Mouse (Mus musculus) liver, embryonic 11.5 days (tissue): Measurements from ENCODE around the gene Oma1. TPM values are rescaled to one million over a fixed set of nuclear protein-coding genes. Genes with fewer than 3 reads are reported as not detected.

Experiments
- ATAC-seq: fragments of 200-750 bp; cut with Nextera tagmentation; replicated peaks from 2 replicates; pipeline ENCODE4 v1.8.0; 2017; ENCODE audit warnings: moderate number of reproducible peaks, mild to moderate bottlenecking, moderate TSS enrichment, moderate library complexity; ENCODE audit not compliant: low FRiP score
- DNase-seq: peaks from one replicate; pipeline ENCODE4 v3.0.0-alpha.2; 2017; ENCODE audit warnings: low spot score
- H3K27ac ChIP-seq: fragments of 300-500 bp; sonication (generic); 2 replicates; pipeline ENCODE4 v1.5.1; 2014; ENCODE audit warnings: mild to moderate bottlenecking, low read depth, low read length, control low read depth
- H3K27me3 ChIP-seq: fragments of 300-500 bp; sonication (generic); replicated peaks from 2 replicates; pipeline ENCODE4 v1.6.1; 2014; ENCODE audit warnings: low read length, mixed read lengths; ENCODE audit not compliant: control insufficient read depth, insufficient read depth
- H3K36me3 ChIP-seq: fragments of 300-500 bp; sonication (generic); 2 replicates; pipeline ENCODE4 v1.6.1; 2014; ENCODE audit warnings: mild to moderate bottlenecking, low read length, moderate library complexity, mixed read lengths; ENCODE audit not compliant: control insufficient read depth, insufficient read depth
- H3K4me1 ChIP-seq: fragments of 300-500 bp; sonication (generic); replicated peaks from 2 replicates; pipeline ENCODE4 v1.6.1; 2014; ENCODE audit warnings: low read length, mixed read lengths; ENCODE audit not compliant: control insufficient read depth, insufficient read depth
- H3K4me2 ChIP-seq: fragments of 300-500 bp; sonication (generic); 2 replicates; pipeline ENCODE4 v1.6.1; 2014; ENCODE audit warnings: mild to moderate bottlenecking, control low read depth, moderate library complexity
- H3K4me3 ChIP-seq: fragments of 300-500 bp; sonication (generic); 2 replicates; pipeline ENCODE4 v1.5.1; 2014; ENCODE audit warnings: low read depth, low read length, control low read depth
- H3K9ac ChIP-seq: fragments of 300-500 bp; sonication (generic); 2 replicates; pipeline ENCODE4 v1.6.1; 2014; ENCODE audit warnings: low read depth, low read length, control low read depth
- H3K9me3 ChIP-seq: fragments of 300-500 bp; sonication (generic); 2 replicates; pipeline ENCODE4 v1.6.1; 2016; ENCODE audit warnings: low read length, inconsistent platforms, mixed read lengths; ENCODE audit not compliant: control insufficient read depth
- WGBS: fragments of 180-500 bp; shearing (Covaris S2); extraction: QIAGEN DNeasy Blood & Tissue Kit; methylation state at CpG from one replicate; pipeline ENCODE4 v1.1.7; 2014; 5-methylcytosine and 5-hydroxymethylcytosine counted together
- polyA plus RNA-seq: library from polyadenylated mRNA; unstranded; fragments of >200 nt; fragmentation: Nextera tagmentation; extraction: Ambion mirVana; gene quantifications from 2 replicates; pipeline ENCODE4 v1.2.1, GENCODE M21; 2014

Gene Oma1
- polyA plus RNA-seq, 1 experiment from 2014 or later, result 23.5 TPM

DNA sequence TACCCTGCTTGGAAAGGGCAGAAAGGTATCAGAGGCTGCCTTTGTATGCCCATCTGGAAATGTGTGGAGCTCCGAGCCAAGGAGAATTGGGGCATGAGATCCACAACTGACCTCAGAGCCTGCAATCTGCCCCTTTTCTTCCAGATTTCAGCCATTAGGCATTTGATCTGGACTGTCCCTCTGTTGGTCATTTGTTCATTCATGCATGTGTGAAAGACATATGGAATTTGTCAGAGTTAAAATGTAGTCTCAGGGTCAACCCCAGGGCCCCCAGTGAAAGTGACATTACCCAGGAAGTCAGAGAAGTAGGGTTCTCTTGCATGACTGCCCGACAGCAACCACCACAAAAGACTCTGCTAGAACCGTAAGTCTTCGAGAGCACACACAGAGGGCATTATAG lies 89.0 kb downstream of the Oma1 start:
- H3K4me1 ChIP-seq, result no peaks in the 10 kb centered on the region
- H3K9me3 ChIP-seq, result no peaks in the 10 kb centered on the region
- WGBS, result 80% methylated on average over 4 of the region's 4 CpGs
- H3K4me2 ChIP-seq, result no peak overlapping the region
- H3K9ac ChIP-seq, result no peak overlapping the region
- no peaks in the 10 kb centered on the region for H3K36me3 ChIP-seq
- H3K27ac ChIP-seq, result no peak overlapping the region
- H3K4me3 ChIP-seq, result no peak overlapping the region
- no peak for DNase-seq
- no peak for ATAC-seq
- no peaks in the 10 kb centered on the region for H3K27me3 ChIP-seq

DNA sequence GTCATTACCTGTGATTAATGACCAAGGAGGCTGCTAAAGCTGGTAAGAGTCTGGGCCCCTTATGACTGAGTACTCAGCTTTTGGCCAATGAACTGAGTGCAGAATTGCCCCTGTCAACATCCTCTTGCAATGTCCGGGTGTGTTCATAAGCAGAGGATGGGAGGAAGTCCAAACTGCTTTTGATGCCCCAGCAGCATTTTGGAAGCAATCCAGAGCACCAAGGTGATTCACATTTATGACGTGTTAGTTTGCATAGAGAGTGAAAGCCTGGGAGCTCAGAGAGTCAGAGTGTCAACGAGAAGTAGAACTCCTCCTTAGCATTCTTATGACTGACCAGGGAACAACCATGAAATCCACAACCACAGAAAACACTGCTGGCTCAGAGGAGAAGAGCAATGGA lies 91.7 kb downstream of the Oma1 start:
- no peak overlapping the region for H3K9ac ChIP-seq
- no peak overlapping the region for H3K27ac ChIP-seq
- 74% methylated on average over 3 of the region's 3 CpGs for WGBS
- H3K36me3 ChIP-seq, result no peaks in the 10 kb centered on the region
- DNase-seq (no peak), ATAC-seq (no peak)
- H3K27me3 ChIP-seq, result no peaks in the 10 kb centered on the region
- no peak overlapping the region for H3K4me3 ChIP-seq
- no peaks in the 10 kb centered on the region for H3K9me3 ChIP-seq
- H3K4me2 ChIP-seq, result no peak overlapping the region
- H3K4me1 ChIP-seq, result no peaks in the 10 kb centered on the region

- Histone ChIP-seq H3K9ac (no peak overlapping the region), H3K4me1 (no peaks in the 10 kb centered on the region), H3K27me3 (no peaks in the 10 kb centered on the region), H3K9me3 (no peaks in the 10 kb centered on the region), H3K4me2 (no peak overlapping the region), H3K4me3 (no peak overlapping the region), H3K27ac (no peak overlapping the region), H3K36me3 (no peaks in the 10 kb centered on the region)
- ATAC-seq (no peak), DNase-seq (no peak)
- WGBS, result 24% methylated on average over 4 of the region's 4 CpGs
Observed at GRCm38 (mm10) chr4:103410217-103410799, 96.7 kb downstream of the Oma1 start.

Other genes with a start within 250 kb of the Oma1 start
- gene Mier1, start 199.4 kb upstream of the Oma1 start, polyA plus RNA-seq, result 36.7 and 41.3 TPM in 2 replicates
- gene Wdr78, start 199.3 kb upstream of the Oma1 start, polyA plus RNA-seq, result 2.0 TPM in 2 replicates
- 15.4 and 16.8 TPM in 2 replicates for gene Slc35d1, start 98.6 kb upstream of the Oma1 start, polyA plus RNA-seq
- not detected in 2 replicates for gene 4921539E11Rik, start 22.9 kb upstream of the Oma1 start, polyA plus RNA-seq